Comparison of ENCODE assay signal across 24 mouse cellular contexts in genomic region chr7:44915314-44915713, GRCm38 (mm10). TPM values are rescaled to one million over a fixed set of nuclear protein-coding genes. Genes with fewer than 3 reads are reported as not detected.
"Had no signal": no experiment of that assay in that cellular context is flagged by ENCODE, and none has a peak within 500 bp of the region (broad histone marks: within the 10 kb centered on the region; RNA-seq: fewer than 3 reads in every experiment).

No protein-coding gene starts in this region.

- H3K4me3 ChIP-seq: midbrain, embryonic 10.5 days; midbrain, embryonic 12.5 days; myocyte; neural tube, embryonic 13.5 days; neural tube, embryonic 15.5 days; stomach, embryonic 15.5 days had no signal

- ATAC-seq: midbrain, embryonic 16.5 days had no signal

- H3K4me1 ChIP-seq: midbrain, embryonic 10.5 days; midbrain, embryonic 12.5 days; neural tube, embryonic 13.5 days; neural tube, embryonic 15.5 days had no signal

- H3K27ac ChIP-seq: midbrain, embryonic 10.5 days; midbrain, embryonic 12.5 days; neural tube, embryonic 13.5 days; neural tube, embryonic 15.5 days; stomach, embryonic 15.5 days; stomach, postnatal 0 days had no signal

- H3K9ac ChIP-seq: lung, embryonic 14.5 days; midbrain, embryonic 12.5 days; neural tube, embryonic 13.5 days; neural tube, embryonic 15.5 days; stomach, embryonic 15.5 days had no signal

- H3K9me3 ChIP-seq: midbrain, embryonic 10.5 days; midbrain, embryonic 12.5 days; neural tube, embryonic 13.5 days; neural tube, embryonic 15.5 days; stomach, embryonic 15.5 days had no signal

- DNase-seq: lung, adult 18-20 months; lung, embryonic 14.5 days; lung, postnatal 10 days; lung, postnatal 4 days; midbrain, embryonic 14.5 days; retina, postnatal 1 day; right cerebral cortex, adult 18-20 months; right cerebral cortex, postnatal 25 days; right cerebral cortex, postnatal 4 days; thymus, adult 2 months; thymus, postnatal 25 days; thymus, postnatal 4 days had no signal

- H3K27me3 ChIP-seq: midbrain, embryonic 12.5 days; neural tube, embryonic 13.5 days; neural tube, embryonic 15.5 days; stomach, embryonic 15.5 days had no signal

- H3K4me2 ChIP-seq: lung, embryonic 14.5 days; midbrain, embryonic 12.5 days; neural tube, embryonic 13.5 days; neural tube, embryonic 15.5 days; stomach, embryonic 15.5 days had no signal

RNA-seq across cellular contexts. Expression of gene Tsks, which starts 27.7 kb away (rescaled TPM):
- total RNA-seq: megakaryocyte, adult 5-6 weeks; megakaryocyte-erythroid progenitor cell, adult 5-6 weeks had no signal
- polyA plus RNA-seq: midbrain, embryonic 14.5 days; myocyte; neural tube, embryonic 11.5 days; spleen, adult 2 months had no signal
